Mouse (Mus musculus) testis, postnatal 14 days (tissue): ENCODE data around the gene Btbd9.

ENCODE experiments used
- DNase-seq: peaks from one replicate; pipeline ENCODE4 v3.0.0; 2021; ENCODE audit warnings: low spot score

Gene Btbd9

GRCm38 (mm10) chr17:30388817-30389216 is 187.5 kb downstream of the Btbd9 start:
- no peak for DNase-seq

GRCm38 (mm10) chr17:30388391-30388790 is 187.9 kb downstream of the Btbd9 start:
- DNase-seq, result no peak

- no peak for DNase-seq
Measured at GRCm38 (mm10) chr17:30386241-30386640, 190.0 kb downstream of the Btbd9 start.

- DNase-seq, result no peak
Measured at GRCm38 (mm10) chr17:30383649-30384048, 192.6 kb downstream of the Btbd9 start.

- no peak for DNase-seq
Measured at GRCm38 (mm10) chr17:30378221-30379010, 197.9 kb downstream of the Btbd9 start.

GRCm38 (mm10) chr17:30377754-30378153 is 198.5 kb downstream of the Btbd9 start:
- DNase-seq, result no peak

GRCm38 (mm10) chr17:30375107-30375506 is 201.2 kb downstream of the Btbd9 start:
- no peak for DNase-seq

- no peak for DNase-seq
Measured at GRCm38 (mm10) chr17:30368559-30368958, 207.7 kb downstream of the Btbd9 start.

- no peak for DNase-seq
Measured at GRCm38 (mm10) chr17:30364701-30365100, 211.6 kb downstream of the Btbd9 start.

GRCm38 (mm10) chr17:30363365-30363764 is 212.9 kb downstream of the Btbd9 start:
- no peak for DNase-seq

GRCm38 (mm10) chr17:30360654-30361053 is 215.6 kb downstream of the Btbd9 start:
- no peak for DNase-seq

- DNase-seq, result no peak
Measured at GRCm38 (mm10) chr17:30359392-30359791, 216.9 kb downstream of the Btbd9 start.

GRCm38 (mm10) chr17:30355431-30355830 is 220.9 kb downstream of the Btbd9 start:
- DNase-seq, result no peak

GRCm38 (mm10) chr17:30354381-30354780 is 221.9 kb downstream of the Btbd9 start:
- DNase-seq, result no peak

- no peak for DNase-seq
Measured at GRCm38 (mm10) chr17:30348031-30348430, 228.3 kb downstream of the Btbd9 start.

GRCm38 (mm10) chr17:30347101-30347613 is 229.1 kb downstream of the Btbd9 start:
- no peak for DNase-seq

- no peak for DNase-seq
Measured at GRCm38 (mm10) chr17:30345008-30345407, 231.3 kb downstream of the Btbd9 start.

- DNase-seq, result no peak
Measured at GRCm38 (mm10) chr17:30343701-30344473, 232.4 kb downstream of the Btbd9 start.

- DNase-seq, result no peak
Measured at GRCm38 (mm10) chr17:30341556-30341955, 234.7 kb downstream of the Btbd9 start.

GRCm38 (mm10) chr17:30340495-30341126 is 235.7 kb downstream of the Btbd9 start:
- DNase-seq, result no peak

- DNase-seq, result no peak
Measured at GRCm38 (mm10) chr17:30339317-30339716, 237.0 kb downstream of the Btbd9 start.

- no peak for DNase-seq
Measured at GRCm38 (mm10) chr17:30336816-30337215, 239.5 kb downstream of the Btbd9 start.

GRCm38 (mm10) chr17:30336280-30336679 is 240.0 kb downstream of the Btbd9 start:
- no peak for DNase-seq
